Mouse (Mus musculus) ES-Bruce4 (cell line): ENCODE measurements at regions not wholly inside any gene's neighbourhood (a gene's known extent, or its start where the extent isn't known, plus 50 kb on each side); places are given as distances from the start of the nearest gene placed in this dataset.

Source experiments
- CTCF ChIP-seq: IDR thresholded peaks from one replicate; pipeline ENCODE4 v1.8.1; 2011; ENCODE audit warnings: low read depth, low read length
- EP300 ChIP-seq: IDR thresholded peaks from 2 replicates; pipeline ENCODE4 v1.6.1; 2011; ENCODE audit warnings: low read depth, low read length; ENCODE audit not compliant: insufficient read depth
- POLR2A ChIP-seq: IDR thresholded peaks from one replicate; pipeline ENCODE4 v1.8.1; 2011; ENCODE audit warnings: low read length; ENCODE audit not compliant: insufficient read depth

DNA sequence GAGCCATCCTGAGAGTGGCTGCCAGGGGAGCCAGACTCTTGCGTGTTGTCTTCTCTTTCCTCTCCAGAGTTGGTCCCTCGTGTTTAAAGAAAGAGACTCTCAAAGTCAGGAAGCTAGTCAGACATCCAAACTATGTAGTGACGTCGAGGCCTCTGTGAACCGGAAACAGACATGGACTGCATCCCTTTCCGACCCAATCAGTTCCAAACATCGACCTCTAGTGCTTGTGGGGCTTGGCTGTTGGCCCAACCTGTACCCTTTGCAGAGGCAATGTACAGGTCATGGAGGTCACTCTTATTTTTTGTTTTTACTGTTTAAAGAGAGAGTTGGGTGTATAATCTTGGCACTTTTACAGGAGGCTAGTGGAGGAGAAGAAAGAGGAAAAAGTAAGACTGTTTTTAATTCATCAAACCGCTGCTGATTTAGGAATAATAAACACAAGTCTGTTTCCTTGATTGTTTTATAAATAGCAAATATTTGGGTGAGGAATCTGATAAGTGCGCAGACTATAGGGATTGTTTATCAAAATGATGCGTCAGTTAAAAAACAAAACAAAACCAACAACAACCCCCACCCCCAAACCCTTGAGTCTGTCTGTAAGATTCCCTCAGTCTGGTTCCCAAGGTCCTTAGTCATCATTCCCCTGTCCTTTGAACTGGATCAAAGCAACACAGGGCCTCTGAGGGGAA is 205.2 kb upstream of the Prep start:
- no peak for TF ChIP-seq CTCF
- no peak for TF ChIP-seq POLR2A
- TF ChIP-seq EP300 = no peak
